Mouse (Mus musculus) ES-Bruce4 (cell line): ENCODE data around the gene Katnbl1.

ENCODE experiments used
- CTCF ChIP-seq: IDR thresholded peaks from one replicate; pipeline ENCODE4 v1.8.1; 2011; ENCODE audit warnings: low read depth, low read length
- EP300 ChIP-seq: IDR thresholded peaks from 2 replicates; pipeline ENCODE4 v1.6.1; 2011; ENCODE audit warnings: low read depth, low read length; ENCODE audit not compliant: insufficient read depth
- POLR2A ChIP-seq: IDR thresholded peaks from one replicate; pipeline ENCODE4 v1.8.1; 2011; ENCODE audit warnings: low read length; ENCODE audit not compliant: insufficient read depth

DNA sequence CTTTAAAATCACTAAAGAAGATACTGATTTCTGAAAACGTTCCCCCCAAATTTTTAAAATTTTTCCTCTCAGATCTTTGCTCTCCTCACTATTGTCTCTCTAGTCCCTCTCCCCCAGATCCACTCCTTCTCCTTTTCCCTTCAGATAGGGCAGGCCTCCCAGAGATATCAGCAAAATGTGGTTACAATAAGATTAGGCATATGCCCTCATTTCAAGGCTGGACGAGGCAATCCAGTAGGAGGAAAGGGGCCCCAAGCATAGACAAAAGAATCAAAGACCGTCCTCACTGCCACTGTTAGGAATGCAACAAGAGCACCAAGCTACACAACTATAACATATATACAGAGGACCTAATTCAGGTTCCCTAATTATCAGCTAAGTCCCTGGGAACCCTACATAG lies 46.3 kb downstream of the Katnbl1 start:
- TF ChIP-seq POLR2A (no peak), CTCF (no peak), EP300 (no peak)
